Mouse (Mus musculus) Patski (cell line): ENCODE measurements around the gene Csf1. TPM values are rescaled to one million over a fixed set of nuclear protein-coding genes. Genes with fewer than 3 reads are reported as not detected.

Source experiments
- ATAC-seq: fragments of 100-300 bp; one replicate; pipeline ENCODE4 v1.8.0; 2021
- CTCF ChIA-PET: fragments of 350-600 bp; sonication (Branson Sonifier 250); formaldehyde crosslinking; loops from one replicate; lab custom pipeline; 2022; ENCODE audit warnings: inconsistent platforms; lab: Charles Lee
- POLR2A ChIA-PET: fragments of 350-600 bp; sonication (Branson Sonifier 250); formaldehyde crosslinking; loops from one replicate; lab custom pipeline; 2022; ENCODE audit warnings: antibody characterized with exemption, inconsistent platforms; lab: Charles Lee
- DNase-seq: peaks from one replicate; pipeline ENCODE4 v3.0.0-alpha.2; 2011; ENCODE audit warnings: low read depth, low spot score
- H3K27me3 ChIP-seq: fragments of 371-371 bp; one replicate; pipeline ENCODE4 v1.5.1; 2021
- CTCF ChIP-seq: fragments of 100-300 bp; IDR thresholded peaks from one replicate; pipeline ENCODE4 v1.5.1; 2021
- in situ Hi-C: fragments of 300-500 bp; cut with MboI; formaldehyde crosslinking; loops from 3 replicates; pipeline ENCODE4 v1.11.1; 2018; ENCODE audit warnings: low pct_unique_long_range_greater_than_20kb, mixed read lengths
- polyA plus RNA-seq: library from polyadenylated mRNA; unstranded; gene quantifications from one replicate; pipeline ENCODE4 v1.2.3, GENCODE M21; 2021

Csf1 gene
- polyA plus RNA-seq, 1 experiment from 2014 or later = 414 TPM

GRCm38 (mm10) chr3:107756481-107756866 lies 3.8 kb downstream of the Csf1 start:
- no peak for TF ChIP-seq CTCF
- DNase-seq (no peak), ATAC-seq (no peak)
- H3K27me3 ChIP-seq = no peaks in the 10 kb centered on the region
- in situ Hi-C loops = loop anchor here (5.0 to 10.0 kb wide), 2 partner anchors 106 to 192 kb away; no protein-coding TSS in a partner anchor
- CTCF ChIA-PET = interaction anchor here (1.0 to 3.2 kb wide), 4 partner anchors 11 to 107 kb away, joined by 3 to 18 read pairs (median 5); no protein-coding TSS in a partner anchor
- POLR2A ChIA-PET = interaction anchor here (1.0 to 5.1 kb wide), 9 partner anchors 9 to 107 kb away, joined by 3 to 38 read pairs (median 3); partner anchors contain the start of gene Ahcyl1

- ATAC-seq (no peak), DNase-seq (no peak)
- POLR2A ChIA-PET = interaction anchor here (1.0 to 5.1 kb wide), 8 partner anchors 9 to 108 kb away, joined by 3 to 38 read pairs (median 5); partner anchors contain the start of gene Ahcyl1
- TF ChIP-seq CTCF = no peak
- H3K27me3 ChIP-seq = no peaks in the 10 kb centered on the region
- in situ Hi-C loops = loop anchor here (5.0 to 10.0 kb wide), 2 partner anchors 106 to 191 kb away; no protein-coding TSS in a partner anchor
- CTCF ChIA-PET = interaction anchor here (0.8 to 9.9 kb wide), 10 partner anchors 11 to 121 kb away, joined by 3 to 101 read pairs (median 6); partner anchors contain the start of gene Ahcyl1
These were observed 4.4 kb downstream of the Csf1 start for GRCm38 (mm10) chr3:107755702-107756480.

GRCm38 (mm10) chr3:107754632-107755031 lies 5.6 kb downstream of the Csf1 start:
- DNase-seq = no peak
- CTCF ChIA-PET = interaction anchor here (0.7 to 9.9 kb wide), 13 partner anchors 9 to 111 kb away, joined by 3 to 101 read pairs (median 6); partner anchors contain the start of gene Ahcyl1
- no peak for TF ChIP-seq CTCF

GRCm38 (mm10) chr3:107751607-107752006 lies 8.7 kb downstream of the Csf1 start:
- CTCF ChIA-PET = interaction anchor here (0.7 to 9.9 kb wide), 9 partner anchors 11 to 146 kb away, joined by 3 to 101 read pairs (median 9); partner anchors contain the start of gene Ahcyl1
- in situ Hi-C loops = loop anchor here (10.0 kb wide), 1 partner anchor 187 kb away; no protein-coding TSS in a partner anchor
- POLR2A ChIA-PET = interaction anchor here (0.9 to 6.3 kb wide), 6 partner anchors 9 to 56 kb away, joined by 3 to 43 read pairs (median 9); partner anchors contain the start of gene Csf1
- DNase-seq (no peak), ATAC-seq (no peak)
- no peak for TF ChIP-seq CTCF
- H3K27me3 ChIP-seq = no peaks in the 10 kb centered on the region

More at GRCm38 (mm10) chr3:107754632-107755031, 5.6 kb downstream of the Csf1 start:
- H3K27me3 ChIP-seq = no peaks in the 10 kb centered on the region
- POLR2A ChIA-PET = interaction anchor here (1.3 to 6.3 kb wide), 3 partner anchors 14 to 58 kb away, joined by 3 to 43 read pairs (median 12); partner anchors contain the start of gene Ahcyl1
- in situ Hi-C loops = loop anchor here (5.0 to 10.0 kb wide), 2 partner anchors 108 to 190 kb away; no protein-coding TSS in a partner anchor
- ATAC-seq = no peak

- in situ Hi-C loops = loop anchor here (10.0 kb wide), 1 partner anchor 186 kb away; no protein-coding TSS in a partner anchor
- CTCF ChIA-PET = interaction anchor here (0.7 to 9.9 kb wide), 8 partner anchors 11 to 115 kb away, joined by 3 to 101 read pairs (median 18); partner anchors contain the start of gene Ahcyl1
- no peaks in the 10 kb centered on the region for H3K27me3 ChIP-seq
- DNase-seq (no peak), ATAC-seq (no peak)
- no peak for TF ChIP-seq CTCF
- POLR2A ChIA-PET = interaction anchor here (0.9 to 6.3 kb wide), 7 partner anchors 9 to 57 kb away, joined by 3 to 43 read pairs (median 8); partner anchors contain the start of gene Csf1
These were observed 9.3 kb downstream of the Csf1 start for GRCm38 (mm10) chr3:107750775-107751540.

GRCm38 (mm10) chr3:107749446-107749845 lies 10.8 kb downstream of the Csf1 start:
- POLR2A ChIA-PET = interaction anchor here (0.7 to 6.3 kb wide), 3 partner anchors 9 to 14 kb away, joined by 3 to 43 read pairs (median 16); partner anchors contain the start of gene Csf1
- no peak for ATAC-seq
- no peak for TF ChIP-seq CTCF
- in situ Hi-C loops = loop anchor here (5.0 kb wide), 1 partner anchor 47 kb away; no protein-coding TSS in a partner anchor
- CTCF ChIA-PET = interaction anchor here (1.2 to 9.9 kb wide), 5 partner anchors 11 to 116 kb away, joined by 4 to 101 read pairs (median 26); partner anchors contain the start of gene Ahcyl1
- H3K27me3 ChIP-seq = no peaks in the 10 kb centered on the region
- DNase-seq = no peak

- DNase-seq (no peak), ATAC-seq (no peak)
- no peak for TF ChIP-seq CTCF
- CTCF ChIA-PET = interaction anchor here (0.6 to 9.9 kb wide), 6 partner anchors 10 to 117 kb away, joined by 3 to 101 read pairs (median 15); partner anchors contain the start of gene Ahcyl1
- POLR2A ChIA-PET = interaction anchor here (0.6 to 6.3 kb wide), 5 partner anchors 8 to 116 kb away, joined by 3 to 43 read pairs (median 3); no protein-coding TSS in a partner anchor
- in situ Hi-C loops = loop anchor here (5.0 kb wide), 1 partner anchor 46 kb away; no protein-coding TSS in a partner anchor
- H3K27me3 ChIP-seq = no peaks in the 10 kb centered on the region
These were observed 11.9 kb downstream of the Csf1 start for GRCm38 (mm10) chr3:107748260-107748955.

- no peak for ATAC-seq
- POLR2A ChIA-PET = interaction anchor here (1.0 to 2.0 kb wide), 6 partner anchors 9 to 46 kb away, joined by 3 to 11 read pairs (median 3); no protein-coding TSS in a partner anchor
These were observed 14.2 kb downstream of the Csf1 start for GRCm38 (mm10) chr3:107746026-107746425.

More at GRCm38 (mm10) chr3:107746026-107746425, 14.2 kb downstream of the Csf1 start:
- DNase-seq = no peak
- CTCF ChIA-PET = interaction anchor here (0.9 to 7.7 kb wide), 7 partner anchors 9 to 118 kb away, joined by 3 to 59 read pairs (median 7); partner anchors contain the start of gene Ahcyl1
- H3K27me3 ChIP-seq = no peaks in the 10 kb centered on the region
- in situ Hi-C loops = loop anchor here (5.0 kb wide), 1 partner anchor 44 kb away; no protein-coding TSS in a partner anchor
- no peak for TF ChIP-seq CTCF
